Mouse (Mus musculus) kidney, embryonic 14.5 days (tissue): ENCODE measurements around the gene Atp13a3. TPM values are rescaled to one million over a fixed set of nuclear protein-coding genes. Genes with fewer than 3 reads are reported as not detected.

Experiments used
- ATAC-seq: fragments of 200-750 bp; cut with Nextera tagmentation; 2 replicates; pipeline ENCODE4 v1.8.0; 2017; ENCODE audit warnings: moderate number of reproducible peaks, mild to moderate bottlenecking, moderate TSS enrichment, moderate library complexity; ENCODE audit not compliant: low FRiP score, low TSS enrichment
- H3K27ac ChIP-seq: fragments of 300-500 bp; sonication (generic); 2 replicates; pipeline ENCODE4 v1.5.1; 2014; ENCODE audit warnings: low read depth, mild to moderate bottlenecking, low read length, moderate library complexity, mixed read lengths
- H3K27me3 ChIP-seq: fragments of 300-500 bp; sonication (generic); 2 replicates; pipeline ENCODE4 v1.6.1; 2014; ENCODE audit warnings: mild to moderate bottlenecking, low read length; ENCODE audit not compliant: control insufficient read depth, insufficient read depth
- H3K36me3 ChIP-seq: fragments of 300-500 bp; sonication (generic); 2 replicates; pipeline ENCODE4 v1.6.1; 2014; ENCODE audit warnings: low read length, mixed read lengths; ENCODE audit not compliant: control insufficient read depth, insufficient read depth
- H3K4me1 ChIP-seq: fragments of 300-500 bp; sonication (generic); 2 replicates; pipeline ENCODE4 v1.6.1; 2014; ENCODE audit warnings: low read length, mixed read lengths; ENCODE audit not compliant: control insufficient read depth, insufficient read depth
- H3K4me2 ChIP-seq: fragments of 300-500 bp; sonication (generic); replicated peaks from 2 replicates; pipeline ENCODE4 v1.6.1; 2014; ENCODE audit warnings: low read depth, mild to moderate bottlenecking, low read length
- H3K4me3 ChIP-seq: fragments of 300-500 bp; sonication (generic); 2 replicates; pipeline ENCODE4 v1.5.1; 2014; ENCODE audit warnings: mild to moderate bottlenecking, low read length
- H3K9ac ChIP-seq: fragments of 300-500 bp; sonication (generic); 2 replicates; pipeline ENCODE4 v1.6.1; 2014; ENCODE audit warnings: low read depth, mild to moderate bottlenecking, low read length, moderate library complexity
- H3K9me3 ChIP-seq: fragments of 300-500 bp; sonication (generic); 2 replicates; pipeline ENCODE4 v1.6.1; 2016; ENCODE audit warnings: low read length; ENCODE audit not compliant: control insufficient read depth
- WGBS: fragments of 180-500 bp; shearing (Covaris S2); extraction: QIAGEN DNeasy Blood & Tissue Kit; methylation state at CpG from one replicate; pipeline ENCODE4 v1.1.7; 2014; 5-methylcytosine and 5-hydroxymethylcytosine counted together
- polyA plus RNA-seq: library from polyadenylated mRNA; unstranded; fragments of >200 nt; fragmentation: Nextera tagmentation; extraction: Ambion mirVana; gene quantifications from 2 replicates; pipeline ENCODE4 v1.2.1, GENCODE M21; 2014

Atp13a3 gene
- polyA plus RNA-seq, 1 experiment from 2014 or later = 20.2 TPM

- H3K27ac ChIP-seq = no peak overlapping the region
- H3K36me3 ChIP-seq = no peaks in the 10 kb centered on the region
- no peak overlapping the region for H3K9ac ChIP-seq
- no peaks in the 10 kb centered on the region for H3K4me1 ChIP-seq
- WGBS = 76% methylated on average over 5 of the region's 5 CpGs
- H3K4me3 ChIP-seq = no peak overlapping the region
- no peak for ATAC-seq
- H3K27me3 ChIP-seq = no peaks in the 10 kb centered on the region
- H3K9me3 ChIP-seq = no peaks in the 10 kb centered on the region
- no peak overlapping the region for H3K4me2 ChIP-seq
Measured at GRCm38 (mm10) chr16:30427003-30427402, 21.2 kb upstream of the Atp13a3 start.

- Histone ChIP-seq H3K27ac (no peak overlapping the region), H3K36me3 (no peaks in the 10 kb centered on the region), H3K9me3 (no peaks in the 10 kb centered on the region), H3K9ac (no peak overlapping the region), H3K27me3 (no peaks in the 10 kb centered on the region), H3K4me2 (no peak overlapping the region), H3K4me3 (no peak overlapping the region), H3K4me1 (no peaks in the 10 kb centered on the region)
- no peak for ATAC-seq
- 83% methylated on average over 1 of the region's 1 CpGs for WGBS
Measured at GRCm38 (mm10) chr16:30425980-30426379, 20.2 kb upstream of the Atp13a3 start.

DNA sequence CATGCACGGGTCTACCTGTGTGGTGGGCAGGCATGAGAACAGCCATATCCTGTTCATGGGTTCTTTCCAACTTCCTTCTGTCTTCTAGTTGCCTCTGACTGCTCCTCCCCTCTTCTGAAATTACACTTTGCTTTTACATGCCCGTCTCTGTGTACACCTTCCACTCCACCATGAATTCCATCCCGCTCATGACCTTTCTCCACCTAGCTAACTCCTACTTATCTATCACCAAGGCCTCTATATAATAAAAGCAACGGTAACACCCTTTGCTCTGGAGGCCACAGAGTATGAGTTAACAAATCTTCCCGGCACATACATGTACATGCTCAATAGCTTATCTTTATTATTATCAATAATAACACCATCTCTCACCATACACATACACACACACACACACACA, 18.3 kb upstream of the Atp13a3 start:
- no peak overlapping the region for H3K4me2 ChIP-seq
- no peaks in the 10 kb centered on the region for H3K36me3 ChIP-seq
- no peaks in the 10 kb centered on the region for H3K4me1 ChIP-seq
- WGBS = 70% methylated on average over 5 of the region's 5 CpGs
- no peaks in the 10 kb centered on the region for H3K9me3 ChIP-seq
- H3K9ac ChIP-seq = no peak overlapping the region
- no peak for ATAC-seq
- H3K4me3 ChIP-seq = no peak overlapping the region
- no peak overlapping the region for H3K27ac ChIP-seq
- H3K27me3 ChIP-seq = no peaks in the 10 kb centered on the region

GRCm38 (mm10) chr16:30416707-30417106, 10.9 kb upstream of the Atp13a3 start:
- H3K27me3 ChIP-seq = no peaks in the 10 kb centered on the region
- no peaks in the 10 kb centered on the region for H3K36me3 ChIP-seq
- no peaks in the 10 kb centered on the region for H3K4me1 ChIP-seq
- H3K9me3 ChIP-seq = no peaks in the 10 kb centered on the region
- ATAC-seq = no peak
- no peak overlapping the region for H3K9ac ChIP-seq
- no peak overlapping the region for H3K27ac ChIP-seq
- WGBS = 82% methylated on average over 2 of the region's 2 CpGs
- no peak overlapping the region for H3K4me3 ChIP-seq
- H3K4me2 ChIP-seq = no peak overlapping the region

- no peaks in the 10 kb centered on the region for H3K27me3 ChIP-seq
Measured at GRCm38 (mm10) chr16:30416284-30416683, 10.5 kb upstream of the Atp13a3 start.

GRCm38 (mm10) chr16:30412680-30413079, 6.9 kb upstream of the Atp13a3 start:
- Histone ChIP-seq H3K27me3 (no peaks in the 10 kb centered on the region), H3K27ac (no peak overlapping the region), H3K36me3 (no peaks in the 10 kb centered on the region), H3K4me2 (no peak overlapping the region), H3K4me1 (no peaks in the 10 kb centered on the region), H3K4me3 (no peak overlapping the region), H3K9ac (no peak overlapping the region), H3K9me3 (no peaks in the 10 kb centered on the region)
- 58% methylated on average over 3 of the region's 3 CpGs for WGBS
- no peak for ATAC-seq

More at GRCm38 (mm10) chr16:30416284-30416683, 10.5 kb upstream of the Atp13a3 start:
- H3K4me2 ChIP-seq = no peak overlapping the region
- ATAC-seq = no peak
- H3K9me3 ChIP-seq = no peaks in the 10 kb centered on the region
- H3K27ac ChIP-seq = no peak overlapping the region
- no peaks in the 10 kb centered on the region for H3K4me1 ChIP-seq
- no peaks in the 10 kb centered on the region for H3K36me3 ChIP-seq
- H3K4me3 ChIP-seq = no peak overlapping the region
- H3K9ac ChIP-seq = no peak overlapping the region
- 84% methylated on average over 5 of the region's 5 CpGs for WGBS

DNA sequence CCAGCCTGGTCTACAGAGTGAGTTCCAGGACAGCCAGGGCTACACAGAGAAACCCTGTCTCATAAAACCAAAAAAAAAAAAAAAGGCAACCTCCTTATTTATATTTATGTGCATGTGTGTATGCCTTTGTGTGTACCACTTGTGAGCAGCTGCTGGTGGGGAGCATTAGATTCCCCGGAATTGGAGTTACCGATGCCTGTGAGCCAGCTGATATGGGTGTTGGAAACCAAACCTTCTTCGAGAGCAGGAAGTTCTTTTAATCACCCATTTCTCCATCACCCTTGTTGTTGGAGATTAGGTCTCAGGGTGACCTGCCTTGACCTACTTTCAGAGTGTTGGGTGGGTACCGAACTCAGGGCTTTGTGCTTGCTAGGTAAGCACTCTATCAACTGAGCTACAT, 5.1 kb upstream of the Atp13a3 start:
- H3K27ac ChIP-seq = no peak overlapping the region
- no peak overlapping the region for H3K9ac ChIP-seq
- no peaks in the 10 kb centered on the region for H3K27me3 ChIP-seq
- no peaks in the 10 kb centered on the region for H3K4me1 ChIP-seq
- WGBS = 89% methylated on average over 4 of the region's 4 CpGs
- no peak overlapping the region for H3K4me2 ChIP-seq
- ATAC-seq = no peak
- H3K4me3 ChIP-seq = no peak overlapping the region
- H3K36me3 ChIP-seq = no peaks in the 10 kb centered on the region
- H3K9me3 ChIP-seq = no peaks in the 10 kb centered on the region

- Histone ChIP-seq H3K36me3 (no peaks in the 10 kb centered on the region), H3K9ac (no peak overlapping the region), H3K4me2 (no peak overlapping the region), H3K9me3 (no peaks in the 10 kb centered on the region), H3K4me3 (no peak overlapping the region), H3K27ac (no peak overlapping the region), H3K4me1 (no peaks in the 10 kb centered on the region), H3K27me3 (no peaks in the 10 kb centered on the region)
- 74% methylated on average over 2 of the region's 2 CpGs for WGBS
- ATAC-seq = no peak
Measured at GRCm38 (mm10) chr16:30407513-30407912, 1.7 kb upstream of the Atp13a3 start.

- H3K4me3 ChIP-seq = no peak overlapping the region
- no peaks in the 10 kb centered on the region for H3K9me3 ChIP-seq
- no peaks in the 10 kb centered on the region for H3K4me1 ChIP-seq
- no peak overlapping the region for H3K9ac ChIP-seq
- no peaks in the 10 kb centered on the region for H3K27me3 ChIP-seq
- no peak overlapping the region for H3K27ac ChIP-seq
- ATAC-seq = no peak
- WGBS = 79% methylated on average over 3 of the region's 3 CpGs
- no peaks in the 10 kb centered on the region for H3K36me3 ChIP-seq
- H3K4me2 ChIP-seq = no peak overlapping the region
Measured at GRCm38 (mm10) chr16:30403528-30403927, 2.2 kb downstream of the Atp13a3 start.
